Mouse (Mus musculus): ENCODE measurements around the gene Slc38a2.

Gene Slc38a2

GRCm38 (mm10) chr15:96699521-96700511 lies at the start of gene Slc38a2:
TSS of gene Slc38a2 (minus strand) at chr15:96699730.
- peak; percentile 96 for DNase-seq (ENCODE audit: low spot score)

- DNase-seq (ENCODE audit: low spot score), result no peak
Measured at GRCm38 (mm10) chr15:96749101-96749500, 49.6 kb upstream of the Slc38a2 start.

GRCm38 (mm10) chr15:96747551-96747950 lies 48.0 kb upstream of the Slc38a2 start:
- DNase-seq (ENCODE audit: low spot score), result no peak

- no peak for DNase-seq (ENCODE audit: low spot score)
Measured at GRCm38 (mm10) chr15:96746986-96747385, 47.5 kb upstream of the Slc38a2 start.

- no peak for DNase-seq (ENCODE audit: low spot score)
Measured at GRCm38 (mm10) chr15:96745299-96745698, 45.8 kb upstream of the Slc38a2 start.

GRCm38 (mm10) chr15:96744882-96745296 lies 45.4 kb upstream of the Slc38a2 start:
- no peak for DNase-seq (ENCODE audit: low spot score)

- DNase-seq (ENCODE audit: low spot score), result no peak
Measured at GRCm38 (mm10) chr15:96744153-96744881, 44.8 kb upstream of the Slc38a2 start.

- DNase-seq (ENCODE audit: low spot score), result no peak
Measured at GRCm38 (mm10) chr15:96743257-96743656, 43.7 kb upstream of the Slc38a2 start.

- no peak for DNase-seq (ENCODE audit: low spot score)
Measured at GRCm38 (mm10) chr15:96742591-96743241, 43.2 kb upstream of the Slc38a2 start.

- DNase-seq (ENCODE audit: low spot score), result no peak
Measured at GRCm38 (mm10) chr15:96740865-96741561, 41.5 kb upstream of the Slc38a2 start.

- DNase-seq (ENCODE audit: low spot score), result no peak
Measured at GRCm38 (mm10) chr15:96740091-96740490, 40.6 kb upstream of the Slc38a2 start.

GRCm38 (mm10) chr15:96736663-96737385 lies 37.3 kb upstream of the Slc38a2 start:
- no peak for DNase-seq (ENCODE audit: low spot score)

- DNase-seq (ENCODE audit: low spot score), result no peak
Measured at GRCm38 (mm10) chr15:96735562-96736160, 36.1 kb upstream of the Slc38a2 start.

GRCm38 (mm10) chr15:96734423-96734822 lies 34.9 kb upstream of the Slc38a2 start:
- no peak for DNase-seq (ENCODE audit: low spot score)

GRCm38 (mm10) chr15:96730416-96730815 lies 30.9 kb upstream of the Slc38a2 start:
- no peak for DNase-seq (ENCODE audit: low spot score)

GRCm38 (mm10) chr15:96729785-96730184 lies 30.3 kb upstream of the Slc38a2 start:
- DNase-seq (ENCODE audit: low spot score), result no peak

GRCm38 (mm10) chr15:96728993-96729392 lies 29.5 kb upstream of the Slc38a2 start:
- no peak for DNase-seq (ENCODE audit: low spot score)

GRCm38 (mm10) chr15:96728346-96728745 lies 28.8 kb upstream of the Slc38a2 start:
- DNase-seq (ENCODE audit: low spot score), result no peak

- DNase-seq (ENCODE audit: low spot score), result no peak
Measured at GRCm38 (mm10) chr15:96724506-96724905, 25.0 kb upstream of the Slc38a2 start.

GRCm38 (mm10) chr15:96722228-96722627 lies 22.7 kb upstream of the Slc38a2 start:
- DNase-seq (ENCODE audit: low spot score), result no peak

- no peak for DNase-seq (ENCODE audit: low spot score)
Measured at GRCm38 (mm10) chr15:96720146-96720545, 20.6 kb upstream of the Slc38a2 start.

All from testis, postnatal 10 days (tissue).